Mouse (Mus musculus) kidney, adult 18-20 months (tissue): ENCODE data around the gene Uri1.

ENCODE experiments used
- DNase-seq: peaks from one replicate; pipeline ENCODE4 v3.0.0; 2021

Uri1 gene

DNA sequence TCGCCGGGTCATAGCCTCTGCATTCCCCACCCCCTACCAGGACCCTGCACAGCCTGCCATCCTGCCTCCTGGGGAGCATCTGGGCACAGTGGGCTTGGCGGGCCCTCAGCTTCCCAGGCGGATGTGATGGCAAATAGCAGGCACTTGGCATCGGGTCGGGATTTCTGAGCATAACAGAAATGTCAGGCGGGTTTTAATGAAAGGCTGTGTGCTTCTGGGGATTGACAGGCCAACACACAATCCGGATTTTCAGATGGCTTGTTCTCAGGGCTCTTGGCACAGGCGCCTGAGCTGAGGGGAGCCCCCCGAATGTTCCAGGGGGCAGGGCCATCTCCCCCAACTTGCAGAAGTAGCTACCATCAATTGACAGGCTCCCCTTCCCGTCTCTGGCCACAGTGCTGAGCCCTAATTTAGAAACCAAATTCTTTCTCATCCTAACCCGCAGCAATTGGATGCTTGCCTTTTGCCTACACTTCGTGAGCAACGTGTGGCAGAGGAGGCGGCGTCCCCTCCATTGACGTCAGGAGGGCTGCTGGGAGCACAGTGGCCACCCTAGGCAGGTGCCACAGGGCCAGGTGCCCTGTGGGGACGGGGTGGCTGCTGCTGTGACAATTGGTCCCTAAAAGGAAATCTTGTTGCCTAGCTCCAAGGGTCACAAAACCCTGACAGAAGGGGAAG, 106.5 kb downstream of the Uri1 start:
- no peak for DNase-seq

DNA sequence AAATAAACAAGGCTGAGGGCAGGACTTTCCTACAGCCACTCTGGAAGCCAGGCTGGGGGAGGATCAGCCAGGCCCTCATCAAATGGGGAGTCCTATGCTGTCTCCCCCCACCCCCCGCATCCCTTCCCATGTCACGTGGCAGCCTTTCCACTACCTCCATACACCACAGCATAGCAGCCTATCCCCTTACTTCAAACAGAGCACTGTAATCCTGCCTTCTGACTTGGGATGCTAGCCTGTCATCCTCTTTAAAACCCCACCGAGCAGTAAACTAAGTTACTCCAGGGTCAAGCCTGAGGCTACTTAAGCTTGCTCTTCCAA, 111.6 kb downstream of the Uri1 start:
- no peak for DNase-seq

DNA sequence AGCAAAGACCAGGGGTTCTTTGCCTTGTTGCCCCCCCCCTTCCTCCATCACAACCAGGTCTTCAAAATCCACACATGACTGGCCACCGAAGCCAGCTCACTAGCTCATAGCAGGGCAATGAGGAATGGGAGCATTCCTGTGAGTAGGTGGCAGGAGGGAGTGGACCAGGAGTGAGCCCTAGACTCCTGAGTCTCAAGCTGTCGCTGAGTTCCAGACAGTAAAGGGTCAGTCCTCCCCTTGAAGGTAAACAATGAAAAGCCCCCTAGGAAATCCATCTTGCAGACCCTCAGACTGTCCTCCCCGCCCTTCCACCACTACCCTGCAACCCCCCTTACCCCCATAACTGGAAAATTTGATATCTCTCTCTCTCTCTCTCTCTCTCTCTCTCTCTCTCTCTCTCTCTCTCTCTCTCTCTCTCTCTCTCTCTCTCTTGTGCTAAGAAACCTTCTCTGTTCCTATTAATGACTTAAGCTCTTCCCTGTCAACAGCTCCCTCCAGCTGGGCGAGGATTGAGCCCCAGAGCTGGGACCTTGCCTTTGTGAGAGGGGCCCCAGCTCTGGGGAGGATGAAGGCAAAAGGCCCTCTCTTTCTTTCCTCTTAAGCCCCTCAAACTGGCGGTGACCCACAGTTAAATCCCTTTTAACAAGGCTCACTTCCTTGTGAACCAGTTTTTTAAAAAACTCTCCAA, 112.1 kb downstream of the Uri1 start:
- DNase-seq: no peak

DNA sequence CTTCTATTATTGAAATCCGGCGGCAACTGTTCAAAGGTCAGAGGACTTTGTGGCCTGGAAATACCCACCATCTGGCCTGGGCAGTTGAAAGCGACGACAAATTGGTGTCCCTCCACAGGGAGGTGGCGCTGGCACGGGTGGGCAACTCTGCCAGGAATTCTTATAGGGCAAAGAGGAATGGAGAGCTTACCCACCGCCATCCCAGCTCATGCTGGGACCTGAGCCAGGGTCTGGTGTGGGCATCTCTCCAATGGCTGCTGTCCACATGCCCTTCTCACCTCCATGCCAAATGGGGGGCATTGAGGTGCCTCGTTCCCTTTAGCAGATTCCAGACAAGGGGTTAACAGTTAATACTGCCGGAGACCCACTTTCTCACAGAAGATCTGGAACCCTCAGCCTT, 113.2 kb downstream of the Uri1 start:
- no peak for DNase-seq
